In genomic region chr11:72436756-72437650, GRCm38 (mm10) we compare ENCODE assay signal across 14 mouse cellular contexts. TPM values are rescaled to one million over a fixed set of nuclear protein-coding genes. Genes with fewer than 3 reads are reported as not detected.
DNase-seq lines count a peak whose midpoint lies in the region; ATAC-seq and TF ChIP-seq lines count a peak whose summit lies in the region.
"Had no signal": no experiment of that assay in that cellular context is flagged by ENCODE, and none has a peak within 500 bp of the region (broad histone marks: within the 10 kb centered on the region; RNA-seq: fewer than 3 reads in every experiment).

No protein-coding gene starts in this region.

- TF ChIP-seq CTCF in gastrocnemius, adult 2 months (IDR thresholded peaks at IDR 0.05): no peak
- TF ChIP-seq CTCF in layer of hippocampus, adult 2 months (conservative IDR thresholded peaks at IDR 0.05): no peak

- H3K4me3 ChIP-seq in gastrocnemius, adult 2 months: no peak overlapping the region
- no peak overlapping the region for H3K4me3 ChIP-seq in layer of hippocampus, adult 2 months
- H3K4me3 ChIP-seq in intestine, embryonic 15.5 days (replicated peaks): no peak overlapping the region
- H3K4me3 ChIP-seq in heart, embryonic 12.5 days: no peak overlapping the region
- H3K4me3 ChIP-seq: neural tube, embryonic 12.5 days had no signal

- ATAC-seq in intestine, embryonic 15.5 days: no peak
- ATAC-seq in heart, embryonic 12.5 days (ENCODE audit: insufficient number of reproducible peaks, low FRiP score): no peak
- ATAC-seq: hindbrain, postnatal 0 days had no signal

- DNase-seq in gastrocnemius, adult 2 months: peak; percentile 72
- no peak for DNase-seq in gastrocnemius, postnatal 14 days
- DNase-seq in layer of hippocampus, adult 2 months (ENCODE audit: low spot score in 2 of 2): peak in 1 of 2 experiments; percentile 44
- no peak for DNase-seq in layer of hippocampus, postnatal 25 days (ENCODE audit: extremely low spot score in 1 of 2, low spot score in 1 of 2)
- peak; percentile 84 for DNase-seq in adrenal gland, postnatal 10 days
- DNase-seq: cerebellum, adult 11 months had no signal

- WGBS in intestine, embryonic 15.5 days: 85% methylated on average over 16 of the region's 16 CpGs
- 82% methylated on average over 16 of the region's 16 CpGs for WGBS in heart, embryonic 12.5 days

- H3K9ac ChIP-seq in intestine, embryonic 15.5 days: no peak overlapping the region
- no peak overlapping the region for H3K9ac ChIP-seq in heart, embryonic 12.5 days
- H3K9ac ChIP-seq: lung, embryonic 14.5 days; neural tube, embryonic 12.5 days had no signal

- H3K4me2 ChIP-seq in intestine, embryonic 15.5 days (replicated peaks): peak overlapping the region; percentile 53
- no peak overlapping the region for H3K4me2 ChIP-seq in heart, embryonic 12.5 days
- H3K4me2 ChIP-seq: lung, embryonic 14.5 days; neural tube, embryonic 12.5 days had no signal

- intact Hi-C loops in gastrocnemius, adult 2 months (cut with DNase I): no loop called here
- intact Hi-C loops in gastrocnemius, postnatal 14 days (cut with DNase I; ENCODE audit: low total_unique reads): loop anchor here (5.0 kb wide), 1 partner anchor 125 kb away; no protein-coding TSS in a partner anchor

- no peaks in the 10 kb centered on the region for H3K27me3 ChIP-seq in intestine, embryonic 15.5 days (replicated peaks)
- H3K27me3 ChIP-seq in heart, embryonic 12.5 days (replicated peaks): 0 out of 2 replicates have a peak, but pooled peaks cover 10% of the 10 kb centered on the region
- H3K27me3 ChIP-seq: neural tube, embryonic 12.5 days had no signal

- no peaks in the 10 kb centered on the region for H3K9me3 ChIP-seq in intestine, embryonic 15.5 days
- H3K9me3 ChIP-seq in heart, embryonic 12.5 days (replicated peaks): no peaks in the 10 kb centered on the region
- H3K9me3 ChIP-seq: neural tube, embryonic 12.5 days had no signal

- no peaks in the 10 kb centered on the region for H3K36me3 ChIP-seq in intestine, embryonic 15.5 days
- H3K36me3 ChIP-seq in heart, embryonic 12.5 days: no peaks in the 10 kb centered on the region
- H3K36me3 ChIP-seq: neural tube, embryonic 12.5 days had no signal

- H3K27ac ChIP-seq in gastrocnemius, adult 2 months: 0 out of 2 replicates have a peak overlapping the region, but pooled peaks have one; percentile 24
- peak overlapping the region; percentile 64 for H3K27ac ChIP-seq in layer of hippocampus, adult 2 months
- no peak overlapping the region for H3K27ac ChIP-seq in intestine, embryonic 15.5 days
- H3K27ac ChIP-seq in heart, embryonic 12.5 days (ENCODE audit: poor library complexity, severe bottlenecking): no peak overlapping the region
- H3K27ac ChIP-seq: hindbrain, postnatal 0 days; neural tube, embryonic 12.5 days had no signal

- H3K4me1 ChIP-seq in intestine, embryonic 15.5 days (replicated peaks): peaks cover 17% of the 10 kb centered on the region
- H3K4me1 ChIP-seq in heart, embryonic 12.5 days (replicated peaks): peaks cover 11% of the 10 kb centered on the region

RNA-seq across cellular contexts. Expression of gene Ggt6, which starts 1.7 kb away (rescaled TPM):
- total RNA-seq in gastrocnemius, adult 2 months (2021): 1 to 10 TPM in 1 of 2 experiments, under 1 TPM in 1; 0.67 to 5.5 TPM
- under 1 TPM; 0.18 to 0.38 TPM for total RNA-seq in gastrocnemius, postnatal 14 days (2021)
- total RNA-seq in layer of hippocampus, adult 2 months (2021): not detected
- total RNA-seq in layer of hippocampus, postnatal 25 days (2021): under 1 TPM in 1 of 2 experiments, not detected in 1; 0.20 TPM
- 1 to 10 TPM; 2.7 to 3.5 TPM for total RNA-seq in adrenal gland, postnatal 10 days (2021)
- polyA plus RNA-seq in intestine, embryonic 15.5 days (2015; fragmentation: Nextera tagmentation; extraction: Ambion mirVana): 11.5 and 14.4 TPM in 2 replicates
- not detected in 2 replicates for polyA plus RNA-seq in heart, embryonic 12.5 days (2016; fragmentation: Nextera tagmentation; extraction: Ambion mirVana)
- total RNA-seq: hindbrain, postnatal 0 days; megakaryocyte, adult 5-6 weeks had no signal
- polyA plus RNA-seq: heart, postnatal 0 days; hindbrain, postnatal 0 days; lung, embryonic 14.5 days; midbrain, postnatal 0 days; neural tube, embryonic 12.5 days had no signal

RNA-seq across cellular contexts. Expression of gene Mybbp1a, which starts 4.2 kb away (rescaled TPM):
- 10 to 100 TPM; 60.2 to 60.9 TPM for total RNA-seq in gastrocnemius, adult 2 months (2021)
- total RNA-seq in gastrocnemius, postnatal 14 days (2021): 10 to 100 TPM; 58.7 to 62.8 TPM
- 10 to 100 TPM; 55.7 to 56.2 TPM for total RNA-seq in layer of hippocampus, adult 2 months (2021)
- total RNA-seq in layer of hippocampus, postnatal 25 days (2021): 10 to 100 TPM; 48.3 to 54.0 TPM
- 10 to 100 TPM; 77.5 to 84.6 TPM for total RNA-seq in adrenal gland, postnatal 10 days (2021)
- 171 and 172 TPM in 2 replicates for polyA plus RNA-seq in intestine, embryonic 15.5 days (2015; fragmentation: Nextera tagmentation; extraction: Ambion mirVana)
- 99.5 and 106 TPM in 2 replicates for polyA plus RNA-seq in heart, embryonic 12.5 days (2016; fragmentation: Nextera tagmentation; extraction: Ambion mirVana)

RNA-seq across cellular contexts. Expression of gene Smtnl2, which starts 25.5 kb away (rescaled TPM):
- total RNA-seq in gastrocnemius, adult 2 months (2021): 100 to 1,000 TPM; 238 to 342 TPM
- total RNA-seq in gastrocnemius, postnatal 14 days (2021): 100 to 1,000 TPM; 160 to 162 TPM
- total RNA-seq in layer of hippocampus, adult 2 months (2021): 1 to 10 TPM; 2.2 to 3.8 TPM
- 1 to 10 TPM; 2.0 to 3.0 TPM for total RNA-seq in layer of hippocampus, postnatal 25 days (2021)
- 10 to 100 TPM in 1 of 2 experiments, 1 to 10 TPM in 1; 6.6 to 14.7 TPM for total RNA-seq in adrenal gland, postnatal 10 days (2021)
- 41.9 and 45.0 TPM in 2 replicates for polyA plus RNA-seq in intestine, embryonic 15.5 days (2015; fragmentation: Nextera tagmentation; extraction: Ambion mirVana)
- polyA plus RNA-seq in heart, embryonic 12.5 days (2016; fragmentation: Nextera tagmentation; extraction: Ambion mirVana): 191 and 194 TPM in 2 replicates
- total RNA-seq: megakaryocyte, adult 5-6 weeks had no signal

RNA-seq across cellular contexts. Expression of gene Spns2, which starts 52.7 kb away (rescaled TPM):
- 10 to 100 TPM; 15.7 to 65.1 TPM for total RNA-seq in gastrocnemius, adult 2 months (2021)
- 10 to 100 TPM; 11.4 to 14.7 TPM for total RNA-seq in gastrocnemius, postnatal 14 days (2021)
- 100 to 1,000 TPM; 101 to 105 TPM for total RNA-seq in layer of hippocampus, adult 2 months (2021)
- 10 to 100 TPM; 95.8 to 97.0 TPM for total RNA-seq in layer of hippocampus, postnatal 25 days (2021)
- 10 to 100 TPM; 11.6 to 11.7 TPM for total RNA-seq in adrenal gland, postnatal 10 days (2021)
- 5.3 and 5.6 TPM in 2 replicates for polyA plus RNA-seq in intestine, embryonic 15.5 days (2015; fragmentation: Nextera tagmentation; extraction: Ambion mirVana)
- polyA plus RNA-seq in heart, embryonic 12.5 days (2016; fragmentation: Nextera tagmentation; extraction: Ambion mirVana): 3.3 and 3.5 TPM in 2 replicates

Comparison
In these comparisons a context has a peak if more than half of its experiments do, and no peak if none do; other contexts are left out.
1. DNase-seq: peak in gastrocnemius, adult 2 months (single experiment) and adrenal gland, postnatal 10 days (single experiment); none in gastrocnemius, postnatal 14 days (single experiment) and layer of hippocampus, postnatal 25 days (0 of 2).
2. H3K27ac ChIP-seq: peak in gastrocnemius, adult 2 months (single experiment) and layer of hippocampus, adult 2 months (single experiment); none in intestine, embryonic 15.5 days (single experiment) and heart, embryonic 12.5 days (single experiment).
3. RNA of gene Smtnl2, which starts 25.5 kb away (total RNA-seq): 238 to 342 TPM in gastrocnemius, adult 2 months and 160 to 162 TPM in gastrocnemius, postnatal 14 days; 6.6 to 14.7 TPM in adrenal gland, postnatal 10 days, 2.2 to 3.8 TPM in layer of hippocampus, adult 2 months and 2.0 to 3.0 TPM in layer of hippocampus, postnatal 25 days; every median in the first group is over 10 times any median in the second.